Mouse (Mus musculus) CD4-positive, CD25-positive, alpha-beta regulatory T cell (primary cell): Measurements from ENCODE around the gene Zfp422. TPM values are rescaled to one million over a fixed set of nuclear protein-coding genes. Genes with fewer than 3 reads are reported as not detected.

Experiments used
- polyA plus RNA-seq: library from polyadenylated mRNA; unstranded; fragments of 100-300 nt; shearing (Covaris generic); gene quantifications from one replicate; pipeline ENCODE4 v1.2.1, GENCODE M21; 2017

Zfp422 gene
- polyA plus RNA-seq: 37.1 TPM

DNA sequence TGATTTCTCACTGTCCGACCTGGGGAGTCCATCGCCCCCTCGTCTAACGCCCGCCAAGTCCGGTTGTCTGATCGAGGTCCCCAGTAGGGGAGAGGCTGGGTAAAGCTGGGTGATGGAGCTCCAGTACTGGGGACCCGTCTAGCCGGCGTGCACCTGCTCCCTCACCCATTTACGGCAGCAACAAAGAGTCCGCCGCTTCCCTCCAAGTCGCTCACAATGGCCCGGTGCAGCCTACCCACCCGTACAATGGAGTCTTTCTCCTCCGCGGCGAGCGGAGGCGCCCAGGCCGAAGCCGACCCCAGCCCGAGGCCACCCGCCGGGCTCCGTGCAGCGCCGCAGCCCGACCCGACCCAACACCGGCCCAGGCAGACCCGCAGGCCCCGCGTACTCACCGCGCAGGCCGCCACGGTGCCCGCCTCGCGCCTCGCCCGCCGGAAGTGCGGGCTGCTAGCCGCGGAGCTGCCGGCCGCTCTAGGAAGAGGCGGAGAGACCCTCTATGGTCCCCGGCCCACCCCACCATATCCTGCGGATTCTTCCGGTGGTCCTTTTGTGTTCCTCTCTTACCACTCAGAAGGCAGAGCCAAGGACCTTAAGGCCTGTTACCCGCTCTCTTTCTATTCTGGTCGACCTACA is at the start of gene Zfp422:
Gene Zfp422, minus strand, starts transcription at position 461 of the 633 bp plus-strand sequence.

GRCm38 (mm10) chr6:116673471-116674282 is 44.9 kb upstream of the Zfp422 start, which contains the start of gene Rassf4:
Gene Rassf4, minus strand, starts transcription at chr6:116673952.

GRCm38 (mm10) chr6:116650406-116650805 is 21.6 kb upstream of the Zfp422 start, which contains the start of gene Depp1:
Gene Depp1, plus strand, starts transcription at chr6:116650609.

GRCm38 (mm10) chr6:116584095-116584494 is 44.7 kb downstream of the Zfp422 start, which contains the start of gene Olfr215:
Gene Olfr215, minus strand, starts transcription at chr6:116584195.

Other genes starting within 250 kb of the Zfp422 start
- not detected for gene Alox5, start 167.8 kb downstream of the Zfp422 start, polyA plus RNA-seq
- gene Olfr211, start 139.9 kb downstream of the Zfp422 start, polyA plus RNA-seq: not detected
- gene Olfr212, start 122.5 kb downstream of the Zfp422 start, polyA plus RNA-seq: 0.16 TPM
- not detected for gene Olfr213, start 90.5 kb downstream of the Zfp422 start, polyA plus RNA-seq
- 0.32 TPM for gene Gm5580, start 77.9 kb downstream of the Zfp422 start, polyA plus RNA-seq
- not detected for gene Olfr214, start 74.8 kb downstream of the Zfp422 start, polyA plus RNA-seq
- gene Olfr215, start 44.8 kb downstream of the Zfp422 start, polyA plus RNA-seq: 0.06 TPM
- not detected for gene Depp1, start 21.6 kb upstream of the Zfp422 start, polyA plus RNA-seq
- 1.2 TPM for gene Rassf4, start 45.0 kb upstream of the Zfp422 start, polyA plus RNA-seq
- gene Tmem72, start 87.9 kb upstream of the Zfp422 start, polyA plus RNA-seq: 0.02 TPM